Mouse (Mus musculus): ENCODE data around the gene Cacna1c. TPM values are rescaled to one million over a fixed set of nuclear protein-coding genes. Genes with fewer than 3 reads are reported as not detected.

The Cacna1c gene
- polyA plus RNA-seq, 1 experiment from 2014 or later: 2.0 TPM

DNA sequence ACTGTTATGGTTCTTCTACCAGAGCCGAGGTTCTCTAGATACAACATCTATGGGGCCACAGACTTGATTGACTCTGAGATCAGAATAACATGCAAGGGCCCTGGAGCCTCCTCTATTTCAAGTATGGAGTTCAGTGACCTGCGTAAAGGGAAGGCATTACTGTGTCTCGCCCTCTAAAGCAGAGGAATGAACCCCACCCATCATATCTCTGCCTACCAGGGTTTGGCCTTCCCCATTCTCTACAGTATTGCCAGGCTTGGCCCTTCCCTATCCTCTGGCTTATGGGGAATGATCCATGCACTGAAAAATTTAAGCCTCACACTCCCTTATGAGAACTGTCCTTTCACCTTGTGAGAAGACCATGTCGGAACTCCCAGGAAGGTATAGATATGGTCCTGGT, 198.8 kb downstream of the Cacna1c start:
- no peak overlapping the region for H3K4me3 ChIP-seq
- H3K36me3 ChIP-seq (replicated peaks): no peaks in the 10 kb centered on the region
- no peak for DNase-seq (ENCODE audit: extremely low spot score, low spot score)
- peaks cover 7% of the 10 kb centered on the region for H3K4me1 ChIP-seq
- no peak overlapping the region for H3K27ac ChIP-seq
- 94% methylated on average over 4 of the region's 4 CpGs for WGBS
- no peaks in the 10 kb centered on the region for H3K9me3 ChIP-seq
- H3K27me3 ChIP-seq (ENCODE audit: poor library complexity, severe bottlenecking): no peaks in the 10 kb centered on the region

DNA sequence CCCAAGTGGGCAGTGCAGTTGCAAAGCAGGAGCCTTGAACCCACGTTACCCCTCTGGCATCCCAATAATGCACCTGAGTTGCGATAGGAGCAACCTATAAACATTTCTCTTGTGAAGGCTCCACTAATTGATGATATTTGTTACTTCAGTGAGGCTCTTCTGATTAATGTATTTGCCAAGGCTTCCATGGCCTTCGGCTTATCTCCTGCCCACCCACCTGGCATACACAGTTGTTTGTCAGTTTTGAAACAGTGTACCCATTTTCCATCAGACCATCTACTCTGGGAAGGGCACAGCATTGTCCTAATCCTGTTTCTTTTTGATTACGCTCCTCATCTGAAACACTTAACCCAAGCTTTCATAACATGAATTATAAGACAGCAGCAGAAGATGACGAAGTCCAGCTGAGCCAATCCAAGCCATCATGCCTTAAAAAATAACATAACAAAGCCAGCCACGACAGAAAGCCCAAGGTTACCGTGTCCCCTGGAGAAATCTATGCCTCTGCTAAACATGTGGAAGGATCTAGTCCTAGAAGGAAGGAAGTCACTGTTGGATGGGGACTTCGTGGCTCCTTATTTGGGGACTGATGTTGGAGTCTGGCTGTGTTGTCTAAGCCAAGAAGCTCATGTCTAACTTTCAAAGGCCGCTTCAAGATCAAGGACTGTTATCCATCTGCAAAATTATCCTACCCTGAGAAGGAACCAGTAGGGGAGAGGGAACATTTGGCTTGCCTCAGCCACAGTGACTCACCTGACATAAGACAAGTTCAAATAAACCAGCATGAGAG, 201.8 kb downstream of the Cacna1c start:
- Histone ChIP-seq H3K4me3 (no peak overlapping the region), H3K4me1 (peaks cover 12% of the 10 kb centered on the region), H3K27me3 (ENCODE audit: poor library complexity, severe bottlenecking) (no peaks in the 10 kb centered on the region), H3K9me3 (no peaks in the 10 kb centered on the region), H3K27ac (no peak overlapping the region), H3K36me3 (replicated peaks) (no peaks in the 10 kb centered on the region)
- WGBS: 87% methylated on average over 9 of the region's 9 CpGs
- DNase-seq (ENCODE audit: extremely low spot score, low spot score): no peak

DNA sequence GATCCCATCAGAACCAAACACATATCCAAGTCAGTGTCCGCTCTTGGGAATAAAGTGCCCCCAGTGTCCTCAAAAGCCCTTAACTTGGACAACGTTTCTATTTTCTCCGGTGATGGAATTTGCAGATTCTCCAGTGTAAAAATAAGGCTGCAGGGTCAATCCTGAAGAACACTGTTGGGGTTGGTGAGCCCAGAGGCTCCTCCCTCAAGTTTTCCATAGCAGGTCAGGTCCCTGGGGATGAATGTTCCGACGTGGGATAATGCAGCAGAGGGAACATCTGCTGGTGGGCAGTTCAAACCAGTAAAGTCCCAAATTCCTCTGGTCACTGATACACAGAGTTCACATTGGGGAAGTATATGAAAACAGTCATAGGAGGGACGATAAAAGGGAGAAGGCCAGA, 203.8 kb downstream of the Cacna1c start:
- Histone ChIP-seq H3K36me3 (replicated peaks) (no peaks in the 10 kb centered on the region), H3K27me3 (ENCODE audit: poor library complexity, severe bottlenecking) (no peaks in the 10 kb centered on the region), H3K27ac (no peak overlapping the region), H3K4me1 (peaks cover 12% of the 10 kb centered on the region), H3K9me3 (no peaks in the 10 kb centered on the region), H3K4me3 (no peak overlapping the region)
- no peak for DNase-seq (ENCODE audit: extremely low spot score, low spot score)
- 90% methylated on average over 6 of the region's 6 CpGs for WGBS

DNA sequence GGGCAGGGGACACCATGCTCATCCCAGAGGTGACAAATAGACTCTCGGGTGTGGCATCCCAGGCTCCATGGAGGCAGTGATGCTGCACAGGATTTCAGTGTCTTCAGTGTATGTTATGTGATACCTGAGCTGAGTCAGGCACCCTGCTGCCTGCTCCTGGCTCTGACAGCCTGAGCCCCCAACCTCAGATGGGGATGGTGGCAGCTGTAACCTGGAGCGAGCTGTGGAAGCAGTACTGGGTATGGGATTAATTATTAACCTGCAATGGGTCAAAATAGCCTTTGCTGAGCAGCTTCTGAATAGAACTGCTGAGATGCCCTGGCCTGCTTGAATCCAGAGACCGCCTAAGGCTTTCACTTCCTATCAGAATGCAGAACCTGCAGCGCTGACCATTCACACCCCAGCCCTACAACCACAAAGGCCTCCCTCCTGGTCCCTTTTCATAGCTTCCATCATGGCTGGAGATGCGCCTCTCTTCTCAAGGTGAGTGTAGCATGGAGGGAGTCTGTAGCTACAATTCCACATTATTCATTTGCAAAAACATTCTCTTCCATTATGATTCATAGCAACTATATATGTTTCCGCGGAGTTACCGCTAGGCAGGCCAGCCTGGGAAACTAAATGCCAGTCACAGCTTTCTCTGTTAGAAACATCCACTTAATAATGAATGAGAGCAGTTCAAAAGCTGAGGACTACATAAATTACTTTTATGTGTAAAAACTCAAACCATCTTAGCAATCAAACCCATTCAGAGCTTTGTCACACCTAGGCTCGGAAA, 206.0 kb downstream of the Cacna1c start:
- Histone ChIP-seq H3K4me3 (no peak overlapping the region), H3K4me1 (peaks cover 12% of the 10 kb centered on the region), H3K27me3 (ENCODE audit: poor library complexity, severe bottlenecking) (no peaks in the 10 kb centered on the region), H3K9me3 (no peaks in the 10 kb centered on the region), H3K27ac (no peak overlapping the region), H3K36me3 (replicated peaks) (no peaks in the 10 kb centered on the region)
- DNase-seq (ENCODE audit: extremely low spot score, low spot score): no peak
- WGBS: 81% methylated on average over 9 of the region's 9 CpGs

DNA sequence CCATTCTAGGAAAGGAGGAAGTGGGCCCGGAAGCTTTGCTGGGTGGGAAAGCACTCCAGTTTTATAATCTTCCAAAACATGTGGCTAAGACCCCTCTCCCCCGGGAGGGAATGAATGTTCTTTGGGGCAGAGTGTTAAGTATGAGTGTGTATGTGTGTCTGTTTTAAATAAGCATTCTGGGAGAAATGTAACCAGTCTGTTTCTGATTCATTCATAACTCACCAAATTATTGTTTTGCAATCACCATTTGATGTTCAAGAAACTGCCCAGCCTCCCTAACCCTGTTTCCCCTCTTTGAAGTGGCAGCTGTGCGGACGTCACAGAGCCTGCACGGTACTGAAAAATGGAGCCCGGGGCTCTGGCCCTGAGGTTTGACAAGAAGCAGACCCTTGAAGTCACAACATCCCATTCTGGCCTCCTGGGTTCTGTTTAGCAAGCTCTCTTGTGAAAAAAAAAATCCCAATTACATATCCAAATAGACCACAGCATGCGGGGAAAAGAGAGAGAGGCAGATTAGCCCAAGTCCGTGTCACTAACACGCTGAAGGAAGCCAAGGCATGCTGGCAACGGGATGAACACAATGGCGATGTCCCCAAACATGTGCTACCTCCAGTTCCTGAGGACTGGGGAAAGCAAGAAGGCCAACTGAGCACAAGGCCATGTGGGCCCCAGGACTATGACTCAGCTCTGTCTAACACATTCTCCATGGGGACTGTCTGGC, 211.9 kb downstream of the Cacna1c start:
- no peak for DNase-seq (ENCODE audit: extremely low spot score, low spot score)
- no peaks in the 10 kb centered on the region for H3K36me3 ChIP-seq (replicated peaks)
- peaks cover 16% of the 10 kb centered on the region for H3K4me1 ChIP-seq
- H3K27ac ChIP-seq: 0 out of 2 replicates have a peak overlapping the region, but pooled peaks have one; percentile 37
- no peaks in the 10 kb centered on the region for H3K27me3 ChIP-seq (ENCODE audit: poor library complexity, severe bottlenecking)
- H3K9me3 ChIP-seq: no peaks in the 10 kb centered on the region
- WGBS: 80% methylated on average over 11 of the region's 11 CpGs
- H3K4me3 ChIP-seq: no peak overlapping the region

DNA sequence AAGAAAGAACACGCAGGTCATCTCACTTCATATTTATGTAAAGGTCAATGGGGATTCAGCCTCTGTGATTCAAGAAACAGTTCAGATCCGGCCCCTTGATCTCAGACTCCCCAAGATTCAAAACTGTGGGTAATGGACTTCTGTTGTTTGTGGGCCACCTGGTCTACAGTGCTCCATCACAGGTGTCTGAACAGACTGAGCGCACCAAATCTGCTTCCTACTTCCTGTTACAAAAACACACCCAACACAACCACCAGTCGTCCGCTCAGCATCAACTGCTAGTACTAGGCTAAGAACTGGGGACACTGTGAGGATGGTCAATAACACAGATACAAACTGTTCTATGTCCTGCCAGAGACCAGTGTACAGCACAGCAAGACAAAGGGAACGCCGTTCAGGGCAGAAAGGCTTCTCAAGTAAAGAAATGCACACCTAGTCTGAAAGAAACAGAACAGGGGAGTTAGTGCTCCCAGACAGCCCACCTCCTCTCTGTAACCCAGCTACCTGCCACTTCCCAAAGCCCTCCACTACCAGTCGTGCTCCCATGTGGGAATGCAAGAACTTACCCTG, 212.7 kb downstream of the Cacna1c start:
- Histone ChIP-seq H3K27me3 (ENCODE audit: poor library complexity, severe bottlenecking) (no peaks in the 10 kb centered on the region), H3K9me3 (no peaks in the 10 kb centered on the region), H3K36me3 (replicated peaks) (no peaks in the 10 kb centered on the region), H3K27ac (0 out of 2 replicates have a peak overlapping the region, but pooled peaks have one; percentile 25), H3K4me1 (peaks cover 16% of the 10 kb centered on the region), H3K4me3 (no peak overlapping the region)
- DNase-seq (ENCODE audit: extremely low spot score, low spot score): no peak
- WGBS: 84% methylated on average over 8 of the region's 8 CpGs

DNA sequence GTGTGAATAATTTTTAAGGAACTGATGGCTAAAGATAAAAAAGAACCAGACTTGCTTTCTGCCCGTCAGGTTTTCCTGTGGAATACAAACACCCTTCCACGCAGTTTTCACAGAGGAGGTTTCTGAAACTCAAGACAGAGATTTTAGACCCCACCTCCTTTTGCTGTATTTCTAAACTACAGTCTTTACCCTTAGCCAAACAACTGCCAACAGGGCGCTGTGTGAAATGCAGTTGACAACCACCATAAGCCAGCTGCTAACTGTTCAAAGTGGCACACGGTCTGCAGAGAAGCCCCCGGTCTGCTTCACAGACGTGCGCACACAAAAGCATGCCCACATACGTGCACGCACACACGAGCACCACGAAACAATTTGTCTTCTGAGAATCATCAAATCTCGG, 216.0 kb downstream of the Cacna1c start:
- no peaks in the 10 kb centered on the region for H3K9me3 ChIP-seq
- H3K4me1 ChIP-seq: peaks cover 29% of the 10 kb centered on the region
- H3K4me3 ChIP-seq: no peak overlapping the region
- DNase-seq (ENCODE audit: extremely low spot score, low spot score): no peak
- no peak overlapping the region for H3K27ac ChIP-seq
- WGBS: 93% methylated on average over 12 of the region's 12 CpGs
- H3K36me3 ChIP-seq (replicated peaks): no peaks in the 10 kb centered on the region
- H3K27me3 ChIP-seq (ENCODE audit: poor library complexity, severe bottlenecking): no peaks in the 10 kb centered on the region

DNA sequence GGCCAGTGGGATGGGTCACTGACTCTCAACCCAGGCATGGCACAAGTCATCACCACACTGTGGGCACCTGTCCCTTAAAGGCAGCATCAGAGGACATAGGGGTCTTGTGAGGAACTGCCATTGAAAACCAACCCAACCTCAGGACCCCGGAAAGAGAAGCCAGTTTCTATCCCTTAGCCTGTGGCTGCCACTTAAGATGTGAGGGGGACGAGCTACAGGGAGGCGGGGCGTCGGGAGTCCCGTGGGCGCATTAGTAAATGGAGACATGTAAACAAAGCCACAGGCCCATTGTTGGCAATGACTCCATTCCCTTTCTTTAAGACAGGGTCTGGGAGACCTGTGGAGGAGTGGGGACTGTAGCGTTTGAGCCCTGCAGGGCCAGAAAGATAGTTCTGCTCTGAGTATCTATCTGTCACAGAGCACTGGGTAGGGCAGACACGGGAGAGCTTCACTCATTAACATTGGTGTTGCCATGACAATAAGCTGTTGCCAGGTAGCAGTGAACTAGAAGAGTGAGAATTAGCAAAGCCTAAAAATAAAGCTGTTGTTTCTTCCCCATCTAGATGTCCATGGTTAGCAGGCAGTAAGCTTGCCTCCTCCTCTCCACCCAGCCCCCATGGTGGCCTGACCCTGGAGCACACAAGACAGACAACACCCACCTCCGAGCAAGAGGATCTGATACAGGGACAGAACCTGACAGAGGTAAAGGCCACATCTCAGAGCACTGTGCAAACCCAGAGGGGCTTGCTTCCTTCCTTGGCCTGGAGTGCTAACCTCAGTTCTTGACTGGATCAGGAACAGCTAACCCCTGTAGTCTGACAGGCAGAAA, 218.6 kb downstream of the Cacna1c start:
- Histone ChIP-seq H3K4me3 (no peak overlapping the region), H3K27me3 (ENCODE audit: poor library complexity, severe bottlenecking) (no peaks in the 10 kb centered on the region), H3K9me3 (no peaks in the 10 kb centered on the region), H3K36me3 (replicated peaks) (no peaks in the 10 kb centered on the region), H3K27ac (0 out of 2 replicates have a peak overlapping the region, but pooled peaks have one; percentile 3), H3K4me1 (peaks cover 13% of the 10 kb centered on the region)
- no peak for DNase-seq (ENCODE audit: extremely low spot score, low spot score)
- 38% methylated on average over 10 of the region's 10 CpGs for WGBS

DNA sequence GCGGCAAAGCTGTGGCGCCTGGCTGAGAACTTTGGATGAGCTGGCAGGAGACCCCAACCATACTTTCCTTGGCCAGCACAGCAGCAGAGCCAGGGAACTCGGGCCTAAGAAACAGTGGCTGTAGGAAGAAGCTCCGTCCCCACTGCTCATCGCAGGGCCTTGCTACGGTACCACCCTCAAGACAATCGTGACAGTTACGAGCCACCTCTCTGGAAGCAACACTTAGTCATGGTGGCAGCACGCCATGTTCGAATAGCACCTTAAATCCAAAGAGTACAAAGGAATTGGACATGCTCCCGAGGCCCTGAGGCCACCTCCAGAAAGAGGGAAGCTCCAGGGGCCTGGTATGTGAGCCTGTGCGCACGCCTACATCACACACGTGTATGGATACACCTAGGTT, 219.6 kb downstream of the Cacna1c start:
- WGBS: 94% methylated on average over 14 of the region's 14 CpGs
- Histone ChIP-seq H3K4me1 (peaks cover 13% of the 10 kb centered on the region), H3K9me3 (no peaks in the 10 kb centered on the region), H3K4me3 (no peak overlapping the region), H3K27me3 (ENCODE audit: poor library complexity, severe bottlenecking) (no peaks in the 10 kb centered on the region), H3K27ac (no peak overlapping the region), H3K36me3 (replicated peaks) (no peaks in the 10 kb centered on the region)
- DNase-seq (ENCODE audit: extremely low spot score, low spot score): no peak

DNA sequence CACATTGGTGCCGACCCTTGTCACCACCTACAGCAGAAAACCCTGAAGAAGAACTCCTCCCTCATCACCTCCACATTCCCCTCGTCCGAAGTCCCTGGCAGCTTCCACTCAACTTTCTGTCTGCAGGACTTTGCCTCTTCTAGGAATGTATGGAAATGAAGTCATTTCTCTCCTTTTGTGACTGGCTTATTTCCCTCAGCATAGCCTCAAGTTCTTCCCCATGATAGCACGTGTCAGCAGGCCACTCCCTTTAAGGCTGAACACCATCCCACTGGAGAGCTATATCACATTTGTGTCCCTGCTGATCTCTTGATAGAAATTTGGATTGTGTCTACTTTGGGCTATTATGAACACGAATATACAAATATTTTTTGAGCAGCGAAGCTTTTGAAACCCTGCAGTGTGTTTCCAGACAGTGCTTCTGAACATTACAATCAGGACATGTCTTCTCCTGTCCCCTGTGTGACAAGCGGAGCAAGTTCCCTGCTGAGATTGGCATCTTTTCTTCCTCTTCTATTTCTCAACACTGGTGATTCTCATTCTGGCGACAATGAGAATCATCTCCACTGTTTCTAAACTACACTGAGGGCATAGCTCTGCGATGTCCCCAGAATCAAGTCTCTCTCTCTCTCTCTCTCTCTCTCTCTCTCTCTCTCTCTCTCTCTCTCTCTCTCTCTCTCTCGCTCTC, 224.2 kb downstream of the Cacna1c start:
- no peaks in the 10 kb centered on the region for H3K27me3 ChIP-seq (ENCODE audit: poor library complexity, severe bottlenecking)
- no peaks in the 10 kb centered on the region for H3K9me3 ChIP-seq
- no peak overlapping the region for H3K4me3 ChIP-seq
- H3K36me3 ChIP-seq (replicated peaks): no peaks in the 10 kb centered on the region
- H3K4me1 ChIP-seq: no peaks in the 10 kb centered on the region; the same call in 1 of the 2 replicates
- DNase-seq (ENCODE audit: extremely low spot score, low spot score): no peak
- no peak overlapping the region for H3K27ac ChIP-seq
- WGBS: 80% methylated on average over 9 of the region's 10 CpGs

DNA sequence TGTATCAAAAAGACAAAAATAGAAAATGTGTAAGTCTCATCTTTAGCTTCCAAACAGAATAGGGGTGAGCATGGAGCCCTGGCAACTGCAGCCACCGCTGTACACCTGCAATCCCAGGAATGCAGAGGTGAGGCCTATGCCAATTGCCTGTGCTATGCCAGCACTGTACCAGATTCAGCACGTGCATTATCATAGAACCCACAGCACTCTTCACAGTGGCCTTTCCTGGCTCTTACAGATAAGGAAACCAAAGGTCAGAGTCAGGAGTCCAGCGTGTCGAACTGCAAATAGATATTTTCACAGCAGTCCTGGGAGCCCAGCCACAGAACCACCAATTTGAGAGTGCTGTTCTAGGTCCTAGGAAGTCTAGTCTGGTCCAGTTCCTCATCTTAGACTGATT, 227.4 kb downstream of the Cacna1c start:
- DNase-seq (ENCODE audit: extremely low spot score, low spot score): no peak
- Histone ChIP-seq H3K4me1 (no peaks in the 10 kb centered on the region), H3K27me3 (ENCODE audit: poor library complexity, severe bottlenecking) (no peaks in the 10 kb centered on the region), H3K4me3 (no peak overlapping the region), H3K27ac (no peak overlapping the region), H3K36me3 (replicated peaks) (no peaks in the 10 kb centered on the region), H3K9me3 (no peaks in the 10 kb centered on the region)
- 88% methylated on average over 4 of the region's 4 CpGs for WGBS

All from forebrain, embryonic 10.5 days (tissue).